Mouse (Mus musculus): ENCODE data around the gene Gpatch1. TPM values are rescaled to one million over a fixed set of nuclear protein-coding genes. Genes with fewer than 3 reads are reported as not detected.

The Gpatch1 gene
- 10 to 100 TPM; 23.3 to 26.4 TPM for total RNA-seq (2021)

DNA sequence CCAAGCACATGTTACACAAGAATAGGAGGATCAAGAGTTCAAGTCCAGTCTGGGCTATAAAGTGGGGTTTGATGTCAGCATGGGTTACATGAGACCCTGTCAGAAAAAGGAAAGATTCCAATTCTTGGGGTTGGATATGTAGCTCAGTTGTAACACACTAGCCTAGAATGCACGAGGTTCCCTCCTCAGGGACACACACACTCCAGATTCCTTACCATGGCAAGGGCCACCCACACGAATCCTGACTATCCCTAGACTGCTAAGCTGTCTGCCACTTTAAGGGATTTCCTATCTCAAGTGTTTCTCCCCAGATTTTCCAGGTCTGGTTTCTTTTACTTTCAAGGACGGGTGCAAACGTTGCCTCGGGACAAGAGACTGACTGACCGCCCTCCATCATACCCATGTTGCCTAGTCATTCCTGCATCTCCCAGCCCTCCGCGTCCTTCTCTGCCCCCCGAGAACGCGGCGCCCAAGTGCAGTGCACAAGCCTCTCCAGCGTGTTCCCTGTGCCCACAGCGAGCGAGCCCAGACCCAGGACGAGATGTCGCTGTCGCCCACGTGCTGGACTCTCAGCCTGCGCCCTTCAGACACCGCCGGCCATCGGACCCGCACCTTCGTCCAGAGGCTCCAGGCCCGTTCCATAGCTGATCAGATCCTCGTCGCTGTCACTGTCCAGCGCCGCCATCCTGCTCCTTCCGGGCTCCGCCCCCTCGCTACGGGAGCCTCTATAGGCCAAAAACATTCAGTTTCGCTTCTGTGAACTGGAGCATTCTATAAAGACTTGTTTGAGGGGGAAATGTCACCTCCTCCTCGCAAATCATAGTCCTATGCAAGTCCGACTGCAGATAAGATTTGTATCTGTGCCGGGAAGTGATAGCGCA lies at the start of gene Gpatch1:
Gene Gpatch1 (minus strand): TSS at position 712 of the 881 bp plus-strand sequence.
- intact Hi-C loops (cut with DNase I), result loop anchor here (1.0 to 5.0 kb wide), 2 partner anchors 15 to 79 kb away; partner anchors contain the start of genes Cep89 and Faap24

DNA sequence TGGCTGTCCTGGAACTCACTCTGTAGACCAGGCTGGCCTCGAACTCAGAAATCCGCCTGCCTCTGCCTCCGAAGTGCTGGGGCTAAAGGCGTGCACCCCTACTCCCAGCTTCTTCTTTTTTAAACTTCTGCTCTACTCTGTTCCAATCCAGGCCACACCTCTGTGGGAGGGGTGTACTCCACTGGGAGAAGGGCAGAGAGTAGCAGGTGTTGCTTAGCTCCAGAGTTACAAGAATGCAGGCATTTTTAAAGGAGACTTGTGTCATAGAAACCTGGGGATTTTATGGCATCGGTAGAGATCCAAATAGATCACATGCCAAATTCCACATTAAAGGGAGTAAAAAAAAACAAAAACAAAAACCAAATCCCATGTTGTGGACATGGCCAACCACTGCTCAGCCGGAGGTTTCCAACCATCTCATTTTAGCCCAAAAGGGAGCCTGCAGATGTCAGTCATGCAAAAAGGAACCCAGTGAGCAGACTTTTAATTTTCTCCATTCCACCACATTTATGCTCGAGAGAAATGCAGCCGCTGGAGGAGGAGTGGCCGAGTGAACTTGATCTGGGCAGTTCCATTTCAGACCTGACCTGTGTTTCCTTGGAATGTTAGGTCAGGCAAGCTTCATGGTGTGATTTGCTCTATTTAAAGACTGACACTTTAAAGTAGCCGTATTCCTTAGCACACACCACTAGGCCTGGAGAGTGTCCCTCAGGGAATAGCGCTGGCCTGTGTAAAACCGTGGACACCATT lies 47.1 kb upstream of the Gpatch1 start:
- intact Hi-C loops (cut with DNase I), result no loop called here
- no peak for DNase-seq (ENCODE audit: low spot score in 2 of 2)

More for the DNA sequence above, at the start of gene Gpatch1:
- peak; percentile 93 to 96 for DNase-seq (ENCODE audit: low spot score in 2 of 2)

DNA sequence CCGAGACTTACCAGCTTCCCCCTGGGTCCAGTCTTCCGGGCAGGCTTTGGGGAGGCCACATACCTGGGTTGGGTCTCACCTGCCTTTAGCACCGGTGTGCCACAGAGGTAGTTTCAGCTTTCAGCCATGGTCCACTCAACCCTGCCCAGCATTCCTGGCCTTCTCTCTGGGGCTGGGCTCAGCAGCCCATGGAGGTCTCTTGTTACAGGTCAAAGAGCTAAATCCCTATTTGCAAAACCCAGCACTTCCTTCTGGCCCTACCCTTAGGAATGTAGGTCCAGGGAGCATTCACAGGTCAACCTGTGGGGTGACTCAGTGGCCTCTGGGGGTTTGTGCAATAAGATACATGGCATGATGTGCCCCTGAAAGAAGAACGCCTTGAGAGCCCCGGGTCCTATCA lies 44.6 kb upstream of the Gpatch1 start:
- no peak for DNase-seq (ENCODE audit: low spot score in 2 of 2)
- intact Hi-C loops (cut with DNase I), result no loop called here

DNA sequence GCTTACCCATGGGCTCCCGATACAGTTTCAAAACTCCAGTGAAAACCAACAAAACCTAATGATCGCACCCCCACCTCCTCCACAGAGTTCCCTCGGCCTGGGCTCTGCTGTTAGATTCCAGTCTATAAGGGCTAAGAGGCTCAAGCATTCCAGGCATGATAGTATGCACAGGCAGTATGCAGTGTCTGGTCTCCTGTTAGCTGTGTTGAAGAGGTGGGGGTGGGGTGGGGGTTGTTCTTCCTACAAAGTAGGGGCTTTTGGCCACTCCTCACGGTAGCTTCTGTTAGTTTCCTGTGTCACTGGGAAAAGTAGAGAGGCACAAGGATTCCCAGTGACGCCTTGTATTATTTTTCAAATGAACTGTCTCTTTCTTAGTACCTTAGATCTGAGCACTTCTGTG lies 44.0 kb upstream of the Gpatch1 start:
- DNase-seq (ENCODE audit: low spot score in 2 of 2), result no peak
- intact Hi-C loops (cut with DNase I), result no loop called here

DNA sequence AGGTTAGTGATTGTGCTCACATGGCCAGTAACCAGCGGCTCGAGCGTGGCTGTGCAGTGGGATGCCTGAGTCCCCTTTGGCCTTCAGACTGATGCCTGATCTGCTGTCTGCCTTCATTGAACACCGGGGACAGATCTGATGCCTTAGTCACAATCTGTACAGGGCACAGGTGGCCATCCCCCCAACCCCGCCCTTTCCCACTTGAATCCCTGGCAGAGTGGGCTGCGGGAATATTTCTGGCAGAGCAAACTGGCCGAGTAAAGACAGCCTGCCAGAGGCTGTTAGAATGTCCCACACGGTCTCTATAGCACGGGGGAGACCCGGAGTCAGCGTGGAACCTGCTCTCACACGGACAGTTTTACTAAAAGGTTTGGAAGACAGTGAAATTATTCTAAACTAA lies 39.4 kb upstream of the Gpatch1 start:
- intact Hi-C loops (cut with DNase I), result no loop called here
- no peak for DNase-seq (ENCODE audit: low spot score in 2 of 2)

DNA sequence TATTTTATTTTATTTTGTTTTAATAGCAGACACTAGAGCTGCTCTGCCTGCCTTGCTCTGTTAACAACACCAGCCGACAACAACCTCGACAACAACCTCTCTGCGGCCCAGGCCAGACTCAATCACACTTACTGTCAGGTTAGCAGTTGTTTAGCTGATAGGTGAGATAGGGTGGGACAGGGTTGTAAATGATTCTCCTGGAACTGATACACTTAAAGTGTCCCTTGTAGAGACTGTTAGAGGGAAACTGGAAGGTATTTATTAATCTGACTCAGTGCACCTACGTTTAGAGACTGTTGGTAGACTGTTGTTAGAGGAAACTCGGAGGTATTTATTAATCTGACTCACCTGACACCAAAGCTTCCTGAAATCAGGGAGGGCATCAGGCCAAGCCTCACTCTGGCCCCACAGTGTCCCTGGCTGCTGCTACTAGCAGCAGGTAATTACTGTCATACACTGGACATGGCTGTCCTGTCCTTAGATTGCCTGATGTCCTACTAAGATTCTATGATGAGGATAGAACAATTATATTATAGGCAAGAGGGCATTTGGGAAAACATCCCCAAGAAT lies 37.1 kb upstream of the Gpatch1 start:
- DNase-seq (ENCODE audit: low spot score in 2 of 2), result no peak
- intact Hi-C loops (cut with DNase I), result no loop called here

DNA sequence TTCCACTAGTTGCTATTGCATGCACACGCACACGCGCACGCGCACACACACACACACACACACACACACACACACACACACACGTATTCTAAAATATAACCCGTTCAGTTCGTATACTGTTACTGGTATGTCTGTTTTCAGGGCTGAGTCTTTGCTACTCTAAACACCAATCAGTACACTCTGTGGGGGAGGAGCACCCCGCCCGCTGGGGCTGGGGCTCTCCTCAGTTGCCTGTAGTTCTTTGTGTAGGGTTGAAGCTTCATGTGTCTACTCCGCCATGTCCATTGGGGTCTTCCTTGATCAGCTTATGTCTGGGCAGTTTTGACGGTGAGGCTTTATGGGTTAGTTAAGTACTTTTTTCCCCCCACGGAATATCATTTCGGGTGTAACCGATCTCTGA lies 35.1 kb upstream of the Gpatch1 start:
- no peak for DNase-seq (ENCODE audit: low spot score in 2 of 2)
- intact Hi-C loops (cut with DNase I), result no loop called here

DNA sequence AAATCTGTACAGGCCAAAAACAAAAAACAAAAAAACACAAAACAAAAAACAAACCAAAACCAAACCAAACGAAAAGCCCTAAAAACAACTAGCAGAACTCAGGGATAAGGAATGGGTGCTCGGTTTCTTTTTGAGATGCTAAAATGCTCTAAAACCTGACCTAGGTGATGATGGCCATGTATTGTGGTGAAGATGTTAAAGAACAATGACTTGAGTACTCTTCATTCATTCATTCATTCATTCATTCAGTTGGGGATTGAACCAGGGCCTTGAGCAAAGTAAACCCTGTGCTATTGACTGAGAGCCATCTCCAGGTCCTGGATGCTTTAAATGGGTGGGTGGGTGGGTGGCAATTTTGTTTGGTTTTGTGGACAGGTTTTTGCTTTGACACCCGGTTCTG lies 32.9 kb upstream of the Gpatch1 start:
- intact Hi-C loops (cut with DNase I), result no loop called here

DNA sequence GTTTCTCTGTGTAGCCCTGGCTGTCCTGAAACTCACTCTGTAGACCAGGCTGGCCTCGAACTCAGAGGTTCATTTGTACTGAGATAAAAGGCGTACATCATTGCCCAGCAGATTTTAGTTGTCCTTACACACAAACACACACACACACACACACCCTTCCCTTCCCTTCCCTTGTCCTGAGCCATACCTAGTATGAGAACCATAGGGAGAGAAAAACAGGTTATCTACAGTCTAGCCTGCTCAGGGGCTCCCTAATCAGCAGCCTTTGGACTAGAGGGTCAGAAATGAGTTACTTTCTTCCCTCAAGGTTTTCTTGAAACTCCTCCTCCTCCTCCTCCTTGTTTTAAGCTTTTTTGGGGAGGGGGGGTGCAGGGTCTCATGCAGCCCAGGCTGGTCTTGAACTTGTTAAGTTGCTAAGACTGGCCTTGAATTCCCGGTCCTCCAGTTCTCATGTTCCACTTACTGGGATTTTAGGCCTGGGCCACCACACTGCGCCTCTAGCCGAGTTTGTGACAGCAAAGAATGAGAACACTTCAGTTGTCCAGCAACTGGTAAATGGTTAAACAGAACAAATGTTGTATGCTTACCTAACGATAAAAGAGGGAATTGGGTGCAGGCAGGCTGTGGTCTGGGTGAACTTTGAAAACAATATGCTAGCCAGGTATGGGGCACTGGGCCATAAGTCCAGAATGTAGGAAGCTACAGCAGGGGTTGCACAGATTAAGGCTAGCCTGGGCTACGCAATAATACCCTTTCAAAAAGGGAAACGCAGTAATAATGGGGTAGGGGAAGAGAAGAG lies 31.8 kb upstream of the Gpatch1 start:
- no peak for DNase-seq (ENCODE audit: low spot score in 2 of 2)
- intact Hi-C loops (cut with DNase I), result no loop called here

More for the DNA sequence above, 32.9 kb upstream of the Gpatch1 start:
- no peak for DNase-seq (ENCODE audit: low spot score in 2 of 2)

DNA sequence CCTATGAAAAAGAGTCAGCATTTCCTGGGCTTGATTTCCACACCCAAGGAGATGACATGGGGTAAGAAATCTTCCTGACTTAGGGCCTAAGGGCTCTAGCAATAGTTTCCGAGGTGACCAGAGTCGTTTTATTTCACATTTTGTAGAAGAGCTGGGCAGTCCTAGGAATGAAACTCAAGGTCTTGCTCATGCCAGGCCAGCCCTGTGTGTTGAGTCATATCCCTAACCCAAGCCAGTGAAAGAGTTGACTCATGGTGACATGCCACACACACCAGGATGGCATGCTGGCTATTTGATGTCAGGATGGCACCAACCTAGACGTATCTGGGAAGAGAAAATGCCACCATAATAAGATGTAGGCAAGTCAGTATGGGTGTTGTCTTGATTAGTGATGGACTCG lies 30.8 kb upstream of the Gpatch1 start:
- DNase-seq (ENCODE audit: low spot score in 2 of 2), result no peak
- intact Hi-C loops (cut with DNase I), result no loop called here

DNA sequence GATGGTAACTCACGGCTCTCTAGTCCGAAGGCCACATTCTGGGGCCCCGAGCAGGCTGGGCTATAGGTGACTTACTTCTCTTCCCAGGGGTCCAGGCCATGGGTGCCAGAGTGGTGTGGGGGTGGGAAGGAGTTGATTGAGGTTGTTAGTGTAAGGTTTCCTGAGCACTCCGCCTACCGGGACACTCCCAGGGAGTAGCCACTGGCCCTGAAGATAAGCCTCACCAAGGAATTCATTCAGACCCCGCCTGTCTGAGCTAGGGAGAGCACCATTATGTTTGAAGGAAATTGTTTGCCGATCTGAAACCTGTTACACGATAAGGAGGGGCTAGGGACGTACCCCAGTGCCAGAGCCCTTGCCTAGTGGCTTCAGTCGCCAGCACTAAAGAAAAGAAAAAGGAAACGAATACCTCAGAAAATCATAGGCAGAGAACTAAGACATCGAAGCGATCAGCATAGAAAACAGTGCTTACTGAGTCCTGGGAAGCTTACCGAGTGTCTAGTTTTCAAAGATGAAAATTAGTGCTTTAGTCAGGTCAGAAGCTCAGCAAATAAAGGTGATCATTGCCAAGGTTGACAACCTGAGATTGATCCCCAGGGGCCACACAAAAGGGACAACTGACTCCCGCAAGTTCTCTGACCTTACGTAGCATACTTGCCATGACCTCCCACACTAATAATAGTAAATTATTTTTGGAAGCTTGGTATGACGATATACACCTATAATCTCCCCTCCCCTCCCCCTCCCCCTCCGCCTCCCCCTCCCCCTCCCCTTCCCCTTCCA lies 29.9 kb upstream of the Gpatch1 start:
- intact Hi-C loops (cut with DNase I), result no loop called here
- no peak for DNase-seq (ENCODE audit: low spot score in 2 of 2)

DNA sequence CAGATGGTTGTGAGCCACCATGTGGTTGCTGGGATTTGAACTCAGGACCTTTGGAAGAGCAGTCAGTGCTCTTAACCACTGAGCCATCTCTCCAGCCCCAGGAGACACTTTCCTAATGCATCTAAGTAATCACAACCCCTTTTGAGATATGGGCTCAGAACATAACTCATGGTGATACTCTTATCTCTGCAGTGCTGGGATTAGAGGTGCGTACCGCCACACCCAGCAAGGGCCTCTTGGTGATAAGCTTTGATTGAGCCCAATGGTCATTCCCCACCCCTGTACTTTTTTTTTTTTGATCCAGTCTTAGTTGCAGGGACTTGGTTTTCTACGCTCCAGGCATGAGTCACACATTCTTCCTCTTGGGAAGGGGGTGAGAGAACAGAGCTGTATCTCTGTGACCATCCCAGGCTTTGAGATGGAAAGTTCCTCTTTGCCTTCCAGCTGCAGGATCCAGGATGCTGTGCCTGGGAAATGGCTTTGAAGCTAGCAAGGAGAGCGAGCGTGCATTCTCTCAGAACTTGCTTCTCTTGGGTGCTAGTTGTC lies 26.6 kb upstream of the Gpatch1 start:
- DNase-seq (ENCODE audit: low spot score in 2 of 2), result no peak
- intact Hi-C loops (cut with DNase I), result no loop called here

DNA sequence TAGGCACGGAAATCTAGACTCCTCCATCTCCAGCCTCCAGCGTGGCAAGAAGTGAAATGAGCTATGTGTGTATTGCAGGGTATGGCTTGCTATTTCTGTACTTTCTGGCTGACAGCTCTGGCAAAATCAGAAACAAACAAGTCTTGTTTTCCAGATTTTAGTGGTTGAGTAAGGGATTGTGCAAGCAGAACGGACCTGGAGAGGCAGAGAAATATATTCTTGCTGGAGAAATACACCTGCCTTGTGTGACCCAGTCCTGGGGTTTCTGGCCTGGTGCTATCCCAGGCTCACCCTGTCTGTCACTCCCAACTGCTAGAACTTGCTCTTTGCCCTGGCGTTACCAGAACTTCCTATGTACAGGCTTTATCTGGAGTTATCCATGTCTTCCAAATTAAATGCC lies 24.3 kb upstream of the Gpatch1 start:
- DNase-seq (ENCODE audit: low spot score in 2 of 2), result peak; percentile 11 to 45
- intact Hi-C loops (cut with DNase I), result no loop called here

DNA sequence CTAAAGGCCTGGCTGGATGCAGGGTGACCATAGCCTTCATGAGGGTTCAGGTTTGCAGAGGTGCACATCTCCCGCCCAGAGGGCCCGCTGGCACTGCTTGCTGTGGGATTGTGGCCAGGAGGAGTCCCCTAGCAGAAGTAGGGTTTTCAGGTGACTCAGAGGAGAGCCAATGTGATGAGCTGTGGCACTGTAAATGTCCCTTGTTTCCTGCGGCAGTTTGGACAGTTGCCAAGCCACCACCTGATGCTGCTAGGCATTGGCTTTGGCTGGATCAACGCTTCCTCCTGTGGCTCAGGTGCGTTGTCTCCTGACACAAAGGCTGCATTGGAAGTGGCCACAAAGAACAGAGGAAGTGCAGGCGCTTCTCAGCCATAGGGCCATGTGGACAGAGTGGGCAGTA lies 23.0 kb upstream of the Gpatch1 start:
- no peak for DNase-seq (ENCODE audit: low spot score in 2 of 2)
- intact Hi-C loops (cut with DNase I), result no loop called here

DNA sequence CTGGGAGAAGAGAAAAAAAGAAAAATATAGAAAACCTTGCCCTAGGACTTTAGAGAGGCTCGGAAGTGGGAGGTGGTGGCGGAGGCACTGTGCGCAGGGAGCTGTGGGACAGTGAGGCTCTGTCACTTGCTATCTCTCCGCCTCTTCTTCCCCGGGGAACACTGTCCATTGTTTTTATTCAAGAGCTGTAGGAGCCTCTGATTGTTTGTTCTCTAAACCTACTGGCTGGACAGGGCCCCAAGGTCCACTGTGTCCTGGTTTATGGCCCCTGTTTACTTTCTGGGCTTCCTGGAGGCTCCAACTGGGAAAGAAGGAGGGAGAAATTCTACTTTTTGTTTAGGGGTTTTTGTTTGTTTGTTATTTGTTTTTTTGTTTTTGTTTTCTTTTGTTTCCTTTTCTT lies 22.0 kb upstream of the Gpatch1 start:
- peak in 1 of 2 experiments; percentile 13 for DNase-seq (ENCODE audit: low spot score in 2 of 2)
- intact Hi-C loops (cut with DNase I), result no loop called here

DNA sequence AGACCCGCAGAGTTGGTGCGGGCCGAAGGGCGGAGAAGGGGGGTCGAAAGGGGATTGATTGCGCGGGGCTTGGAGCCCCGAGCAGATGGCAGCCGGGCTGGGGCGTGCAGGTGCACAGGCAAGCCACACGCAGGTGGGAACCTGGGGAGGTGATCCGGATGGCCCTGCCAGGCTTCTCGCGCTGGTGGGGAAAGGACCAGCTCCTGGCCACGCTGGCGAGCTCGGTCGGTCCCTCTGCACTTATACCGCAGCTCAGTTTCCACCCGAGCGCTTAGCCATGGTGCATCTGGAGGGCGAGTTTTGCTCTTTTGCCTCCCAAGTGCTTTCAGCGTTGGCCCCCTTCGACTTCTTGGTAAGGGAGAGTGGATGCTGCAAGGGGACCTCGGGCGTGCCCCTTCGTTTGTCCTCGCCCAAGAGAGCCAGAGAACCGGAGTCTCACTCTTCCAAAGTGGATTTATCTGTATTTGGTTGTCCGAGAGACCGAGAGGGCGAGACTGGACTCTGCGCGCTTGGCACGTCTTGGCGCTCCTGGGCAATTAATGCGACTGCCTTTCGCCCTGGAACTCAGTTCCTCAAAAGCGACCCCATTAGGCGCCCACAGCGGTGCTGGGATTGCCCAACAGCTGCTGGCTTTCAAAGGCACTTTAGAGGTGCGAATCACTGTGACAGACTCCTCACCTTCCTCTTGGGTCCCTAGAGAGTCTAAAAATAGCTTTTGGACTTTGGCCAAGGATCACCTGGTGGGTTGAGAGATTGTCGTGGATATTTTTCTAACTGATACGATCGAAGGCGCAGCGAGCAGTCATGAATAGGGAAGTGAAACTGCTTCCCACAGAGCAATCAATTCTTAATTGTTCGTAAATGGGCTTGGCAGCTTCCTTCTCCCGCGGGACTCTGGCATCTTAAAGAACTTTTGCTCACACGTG lies 16.6 kb upstream of the Gpatch1 start:
- intact Hi-C loops (cut with DNase I), result no loop called here
- DNase-seq (ENCODE audit: low spot score in 2 of 2), result no peak

DNA sequence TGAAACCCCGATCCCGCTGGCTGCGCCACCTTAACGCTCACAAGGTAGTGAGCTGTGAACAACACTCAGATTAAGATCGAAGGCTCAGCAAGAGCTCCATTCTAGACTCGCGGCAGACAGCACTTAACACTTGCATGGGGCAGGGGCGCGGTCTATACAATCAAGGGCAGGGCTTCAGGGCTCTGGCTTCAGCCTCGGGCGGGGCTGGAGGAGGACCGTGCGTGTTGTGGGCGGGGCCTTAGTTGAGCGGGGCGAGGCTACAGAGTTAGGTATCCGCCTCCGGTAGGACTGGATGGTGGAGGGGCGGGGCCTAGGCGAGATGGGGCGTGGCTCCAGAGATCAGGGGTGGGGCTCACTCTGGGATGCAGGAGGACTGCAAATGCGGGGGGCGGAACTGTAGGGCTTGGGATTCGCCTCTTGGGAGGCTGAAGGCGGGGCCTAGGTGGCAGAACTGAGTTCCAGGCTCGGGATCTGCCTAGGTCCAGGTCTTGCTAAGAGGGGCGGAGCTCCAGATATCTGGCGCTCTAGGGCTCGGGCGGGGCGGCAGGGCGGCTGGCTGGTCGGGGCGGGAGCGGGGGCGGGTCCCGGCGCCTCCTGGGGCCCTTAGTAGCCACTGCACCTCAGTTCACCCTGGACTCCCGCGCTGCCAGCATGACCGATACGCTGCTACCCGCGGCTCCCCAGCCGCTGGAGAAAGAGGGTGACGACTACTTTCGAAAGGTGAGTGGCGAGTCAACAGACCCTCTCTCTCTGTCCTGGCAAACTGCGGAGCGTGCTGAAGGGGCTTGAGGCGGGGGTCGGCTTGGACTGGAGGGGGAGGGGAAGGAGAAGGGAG lies 15.7 kb upstream of the Gpatch1 start, which contains the start of gene Rhpn2:
Gene Rhpn2 (plus strand): TSS at position 479 of the 835 bp plus-strand sequence.
- peak; percentile 96 to 99 for DNase-seq (ENCODE audit: low spot score in 2 of 2)
- intact Hi-C loops (cut with DNase I), result loop anchor here (1.0 to 2.0 kb wide), 2 partner anchors 16 to 63 kb away; partner anchors contain the start of genes Cep89, Faap24 and Gpatch1

All from left cerebral cortex, postnatal 25 days (tissue).